Mouse (Mus musculus) spleen, embryonic (tissue): ENCODE results near the gene Agbl1.

Experiments used
- CTCF ChIA-PET: fragments of 350-600 bp; sonication (Branson Sonifier 250); formaldehyde crosslinking; loops from one replicate; lab custom pipeline; 2022; lab: Charles Lee

Agbl1 gene

GRCm38 (mm10) chr7:76389240-76389639 lies 159.6 kb downstream of the Agbl1 start:
- CTCF ChIA-PET, result no interaction called here

- CTCF ChIA-PET, result no interaction called here
Observed at GRCm38 (mm10) chr7:76392296-76392940, 162.7 kb downstream of the Agbl1 start.

- CTCF ChIA-PET, result no interaction called here
Observed at GRCm38 (mm10) chr7:76392941-76393817, 163.5 kb downstream of the Agbl1 start.

- CTCF ChIA-PET, result no interaction called here
Observed at GRCm38 (mm10) chr7:76407930-76408557, 178.4 kb downstream of the Agbl1 start.

- CTCF ChIA-PET, result interaction anchor here (0.5 kb wide), 1 partner anchor 196 kb away, joined by 6 read pairs; no protein-coding TSS in a partner anchor
Observed at GRCm38 (mm10) chr7:76409020-76409419, 179.3 kb downstream of the Agbl1 start.

- CTCF ChIA-PET, result no interaction called here
Observed at GRCm38 (mm10) chr7:76410403-76411180, 180.9 kb downstream of the Agbl1 start.

GRCm38 (mm10) chr7:76411933-76412587 lies 182.4 kb downstream of the Agbl1 start:
- CTCF ChIA-PET, result no interaction called here

- CTCF ChIA-PET, result no interaction called here
Observed at GRCm38 (mm10) chr7:76416084-76416597, 186.5 kb downstream of the Agbl1 start.

- CTCF ChIA-PET, result no interaction called here
Observed at GRCm38 (mm10) chr7:76438581-76438980, 208.9 kb downstream of the Agbl1 start.

- CTCF ChIA-PET, result no interaction called here
Observed at GRCm38 (mm10) chr7:76438988-76439387, 209.3 kb downstream of the Agbl1 start.

GRCm38 (mm10) chr7:76462361-76463001 lies 232.8 kb downstream of the Agbl1 start:
- CTCF ChIA-PET, result no interaction called here

- CTCF ChIA-PET, result no interaction called here
Observed at GRCm38 (mm10) chr7:76466427-76466826, 236.7 kb downstream of the Agbl1 start.

- CTCF ChIA-PET, result no interaction called here
Observed at GRCm38 (mm10) chr7:76474233-76474632, 244.5 kb downstream of the Agbl1 start.

- CTCF ChIA-PET, result no interaction called here
Observed at GRCm38 (mm10) chr7:76485546-76485945, 255.9 kb downstream of the Agbl1 start.

GRCm38 (mm10) chr7:76487519-76487918 lies 257.8 kb downstream of the Agbl1 start:
- CTCF ChIA-PET, result no interaction called here

- CTCF ChIA-PET, result no interaction called here
Observed at GRCm38 (mm10) chr7:76524291-76524690, 294.6 kb downstream of the Agbl1 start.

- CTCF ChIA-PET, result no interaction called here
Observed at GRCm38 (mm10) chr7:76546456-76546855, 316.8 kb downstream of the Agbl1 start.

GRCm38 (mm10) chr7:76547313-76547712 lies 317.6 kb downstream of the Agbl1 start:
- CTCF ChIA-PET, result no interaction called here

GRCm38 (mm10) chr7:76551860-76552259 lies 322.2 kb downstream of the Agbl1 start:
- CTCF ChIA-PET, result no interaction called here

- CTCF ChIA-PET, result no interaction called here
Observed at GRCm38 (mm10) chr7:76560564-76561258, 331.0 kb downstream of the Agbl1 start.
